Mouse (Mus musculus) megakaryocyte, adult 5-6 weeks (primary cell): ENCODE measurements around the gene Evx1. TPM values are rescaled to one million over a fixed set of nuclear protein-coding genes. Genes with fewer than 3 reads are reported as not detected.
"Not testable (repeated sequence)": the region's sequence is repeated elsewhere in the genome, so short reads cannot be mapped to it uniquely, and the experiment has no call there.

Source experiments
- ATAC-seq: 2 replicates; pipeline ENCODE4 v1.8.0; 2016; ENCODE audit warnings: mild to moderate bottlenecking, inconsistent platforms; ENCODE audit not compliant: poor library complexity, severe bottlenecking
- total RNA-seq, 2 experiments: library from RNA; stranded (forward) in 1 of 2; stranded (reverse) in 1 of 2; fragments of 153-499, 151-499 nt in 1 of 2; fragments of 221-1000, 200-1000 nt in 1 of 2; gene quantifications; 2 replicates each; pipeline versions ENCODE4 v1.2.3 to v1.2.4; 2015 to 2017

Evx1 gene
- total RNA-seq, 2 experiments from 2014 or later = not detected

GRCm38 (mm10) chr6:52320966-52321825 is 7.9 kb downstream of the Evx1 start:
- no peak for ATAC-seq

- ATAC-seq = no peak
Observed at GRCm38 (mm10) chr6:52321826-52322315, 8.6 kb downstream of the Evx1 start.

- no peak for ATAC-seq
Observed at GRCm38 (mm10) chr6:52322721-52323215, 9.5 kb downstream of the Evx1 start.

- no peak for ATAC-seq
Observed at GRCm38 (mm10) chr6:52323292-52323691, 10.0 kb downstream of the Evx1 start.

- ATAC-seq = no peak
Observed at GRCm38 (mm10) chr6:52324061-52324460, 10.8 kb downstream of the Evx1 start.

GRCm38 (mm10) chr6:52346816-52347215 is 33.5 kb downstream of the Evx1 start:
- not testable (repeated sequence) for ATAC-seq

GRCm38 (mm10) chr6:52366021-52366420 is 52.7 kb downstream of the Evx1 start:
- ATAC-seq = no peak

GRCm38 (mm10) chr6:52366533-52366932 is 53.2 kb downstream of the Evx1 start:
- no peak for ATAC-seq

- ATAC-seq = no peak
Observed at GRCm38 (mm10) chr6:52367067-52367466, 53.8 kb downstream of the Evx1 start.

Other genes starting within 250 kb of the Evx1 start
- gene Hoxa1, start 155.2 kb upstream of the Evx1 start, total RNA-seq (2015) = 0.11 TPM in 1 of 2 replicates, not detected in the other
- 0.37 TPM in 1 of 2 replicates, not detected in the other for gene Hoxa1, start 155.2 kb upstream of the Evx1 start, total RNA-seq (2017)
- not detected in 2 replicates for gene Hoxa2, start 148.7 kb upstream of the Evx1 start, total RNA-seq (2015)
- gene Hoxa2, start 148.7 kb upstream of the Evx1 start, total RNA-seq (2017) = not detected in 2 replicates
- gene 5730596B20Rik, start 136.0 kb upstream of the Evx1 start, total RNA-seq (2015) = not detected in 2 replicates
- gene 5730596B20Rik, start 136.0 kb upstream of the Evx1 start, total RNA-seq (2017) = not detected in 2 replicates
- 0.27 TPM in 1 of 2 replicates, not detected in the other for gene Hoxa4, start 121.7 kb upstream of the Evx1 start, total RNA-seq (2015)
- gene Hoxa4, start 121.7 kb upstream of the Evx1 start, total RNA-seq (2017) = 0.28 TPM in 1 of 2 replicates, not detected in the other
- gene Hoxa5, start 108.9 kb upstream of the Evx1 start, total RNA-seq (2015) = 0.09 and 0.13 TPM in 2 replicates
- 0.18 TPM in 1 of 2 replicates, not detected in the other for gene Hoxa5, start 108.9 kb upstream of the Evx1 start, total RNA-seq (2017)
- gene Hoxa6, start 104.8 kb upstream of the Evx1 start, total RNA-seq (2015) = not detected in 2 replicates
- gene Hoxa6, start 104.8 kb upstream of the Evx1 start, total RNA-seq (2017) = not detected in 2 replicates
- 0.93 TPM in 1 of 2 replicates, not detected in the other for gene Hoxa3, start 100.2 kb upstream of the Evx1 start, total RNA-seq (2015)
- not detected in 2 replicates for gene Hoxa3, start 100.2 kb upstream of the Evx1 start, total RNA-seq (2017)
- not detected in 2 replicates for gene Gm28308, start 100.2 kb upstream of the Evx1 start, total RNA-seq (2015)
- not detected in 2 replicates for gene Gm28308, start 100.2 kb upstream of the Evx1 start, total RNA-seq (2017)
- 1.2 and 1.8 TPM in 2 replicates for gene Hoxa7, start 91.6 kb upstream of the Evx1 start, total RNA-seq (2015)
- gene Hoxa7, start 91.6 kb upstream of the Evx1 start, total RNA-seq (2017) = 0.53 and 0.73 TPM in 2 replicates
- 0.36 and 1.2 TPM in 2 replicates for gene Hoxa9, start 82.4 kb upstream of the Evx1 start, total RNA-seq (2015)
- gene Hoxa9, start 82.4 kb upstream of the Evx1 start, total RNA-seq (2017) = 1.5 and 2.0 TPM in 2 replicates
- 0.07 TPM in 1 of 2 replicates, not detected in the other for gene Hoxa10, start 72.6 kb upstream of the Evx1 start, total RNA-seq (2015)
- gene Hoxa10, start 72.6 kb upstream of the Evx1 start, total RNA-seq (2017) = 0.11 TPM in 1 of 2 replicates, not detected in the other
- gene Hoxa11, start 67.7 kb upstream of the Evx1 start, total RNA-seq (2015) = not detected in 2 replicates
- gene Hoxa11, start 67.7 kb upstream of the Evx1 start, total RNA-seq (2017) = not detected in 2 replicates
- not detected in 2 replicates for gene Hoxa13, start 52.6 kb upstream of the Evx1 start, total RNA-seq (2015)
- gene Hoxa13, start 52.6 kb upstream of the Evx1 start, total RNA-seq (2017) = not detected in 2 replicates